Mouse (Mus musculus) megakaryocyte, embryonic 14.5 days (primary cell): ENCODE data around the gene Clec4d.

Experiments used
- FLI1 ChIP-seq: IDR thresholded peaks from 2 replicates; pipeline ENCODE4 v1.6.1; 2012; ENCODE audit warnings: low read length, inconsistent platforms, mixed read lengths
- GATA1 ChIP-seq: IDR thresholded peaks from 3 replicates; pipeline ENCODE4 v1.6.1; 2012; ENCODE audit warnings: mixed read lengths, low read length, inconsistent platforms, borderline replicate concordance

- peak; percentile 40; the same call in 1 of the 3 replicates for TF ChIP-seq GATA1
- TF ChIP-seq FLI1: no peak
Measured at GRCm38 (mm10) chr6:123292751-123293400, 31.0 kb downstream of the Clec4d start.
